Mouse (Mus musculus) heart, adult 10 weeks (tissue): Measurements from ENCODE around the gene Cmtr1. TPM values are rescaled to one million over a fixed set of nuclear protein-coding genes. Genes with fewer than 3 reads are reported as not detected.

ENCODE experiments used
- polyA plus RNA-seq: library from polyadenylated mRNA; stranded (reverse); fragments of 350-450 nt; fragmentation: Illumina TruSeq; extraction: RNeasy Lipid Tissue Mini Kit (QIAGEN cat#74804); gene quantifications from one replicate; pipeline ENCODE4 v1.2.3, GENCODE M21; 2014; ENCODE audit warnings: low read depth, low replicate concordance

The Cmtr1 gene
- polyA plus RNA-seq, result 50.6 TPM

DNA sequence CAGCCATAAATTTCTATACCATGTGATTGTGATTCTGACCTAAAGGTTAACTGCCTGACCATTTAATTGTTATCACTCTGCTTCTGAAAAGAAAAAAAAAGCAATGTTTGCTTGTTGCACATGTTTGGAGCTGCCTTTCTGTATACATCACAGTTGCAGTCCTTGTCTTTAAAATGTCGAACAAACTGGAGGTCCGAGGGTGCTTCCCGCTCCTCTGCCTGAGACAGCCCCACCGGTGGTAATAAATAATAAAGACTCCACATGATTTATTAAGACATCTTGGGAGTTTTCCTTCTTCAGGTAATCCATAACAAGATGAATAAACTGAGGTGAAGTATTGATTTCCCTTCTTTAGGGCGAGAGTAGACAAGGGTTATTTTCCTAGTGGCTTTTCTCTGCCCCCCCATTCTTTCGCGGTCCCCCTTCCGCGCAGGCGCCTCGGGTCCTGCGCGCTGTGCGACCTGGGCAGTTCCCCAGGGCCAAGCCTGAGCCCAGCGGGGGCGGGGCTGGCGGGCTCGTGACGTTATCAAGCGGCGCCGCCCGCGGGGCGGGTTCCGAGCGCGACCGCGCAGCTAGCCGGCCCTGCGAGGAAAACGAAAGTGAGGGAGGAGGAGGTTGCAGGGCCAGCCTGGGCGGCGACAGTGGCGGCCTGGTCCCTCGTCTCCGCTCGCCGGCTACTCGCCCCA, at the start of gene Cmtr1:
TSS of gene Cmtr1 (plus strand) at position 520 of the 686 bp plus-strand sequence.

DNA sequence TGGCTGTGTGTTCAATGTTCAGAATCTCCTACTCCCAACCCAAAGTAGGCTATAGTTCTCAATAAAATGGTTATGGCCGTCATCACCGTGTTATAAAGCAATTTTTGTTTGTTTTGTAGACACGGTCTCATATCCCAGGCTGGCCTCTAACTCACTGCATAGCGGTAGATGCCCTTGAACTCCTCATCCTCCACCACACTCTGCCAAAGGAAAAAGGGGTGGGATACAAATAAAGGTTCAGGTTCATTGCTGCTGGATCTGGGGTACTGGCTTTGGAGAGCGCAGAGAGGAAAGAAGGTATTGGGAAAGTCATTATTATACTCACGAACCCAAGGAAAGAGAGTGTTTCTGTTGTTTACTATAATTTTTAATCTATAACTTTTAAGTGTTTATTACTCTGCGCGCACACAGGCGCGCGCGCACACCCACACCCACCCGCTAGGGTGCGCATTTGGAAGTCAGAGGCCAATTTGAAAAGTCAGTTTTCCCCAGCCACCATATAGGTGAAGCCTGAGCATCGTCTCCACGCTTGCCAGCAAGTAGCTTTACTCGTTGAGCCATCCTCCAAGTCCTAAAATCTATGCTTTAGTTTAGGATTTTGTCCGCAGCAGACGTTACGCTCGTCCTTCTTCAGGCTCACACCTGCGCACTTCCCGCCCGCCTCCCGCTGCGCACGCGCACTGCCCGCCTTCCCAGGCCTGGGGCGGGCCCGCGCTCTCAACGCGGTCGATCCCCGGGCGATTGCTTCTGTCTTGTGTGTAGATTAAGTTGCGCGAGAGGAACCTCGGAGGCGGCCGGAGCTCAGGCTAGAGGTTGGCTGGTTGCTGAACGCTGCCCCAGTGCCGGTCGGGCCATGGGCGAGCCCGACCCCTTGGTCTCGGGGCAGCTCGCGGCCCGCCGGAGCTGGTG, 46.0 kb upstream of the Cmtr1 start, which contains the start of the genes Rnf8 and Gm28043:
TSS of gene Rnf8 (plus strand) at position 676 of the 909 bp plus-strand sequence.
TSS of gene Gm28043 (plus strand) at position 762 of the 909 bp plus-strand sequence.

DNA sequence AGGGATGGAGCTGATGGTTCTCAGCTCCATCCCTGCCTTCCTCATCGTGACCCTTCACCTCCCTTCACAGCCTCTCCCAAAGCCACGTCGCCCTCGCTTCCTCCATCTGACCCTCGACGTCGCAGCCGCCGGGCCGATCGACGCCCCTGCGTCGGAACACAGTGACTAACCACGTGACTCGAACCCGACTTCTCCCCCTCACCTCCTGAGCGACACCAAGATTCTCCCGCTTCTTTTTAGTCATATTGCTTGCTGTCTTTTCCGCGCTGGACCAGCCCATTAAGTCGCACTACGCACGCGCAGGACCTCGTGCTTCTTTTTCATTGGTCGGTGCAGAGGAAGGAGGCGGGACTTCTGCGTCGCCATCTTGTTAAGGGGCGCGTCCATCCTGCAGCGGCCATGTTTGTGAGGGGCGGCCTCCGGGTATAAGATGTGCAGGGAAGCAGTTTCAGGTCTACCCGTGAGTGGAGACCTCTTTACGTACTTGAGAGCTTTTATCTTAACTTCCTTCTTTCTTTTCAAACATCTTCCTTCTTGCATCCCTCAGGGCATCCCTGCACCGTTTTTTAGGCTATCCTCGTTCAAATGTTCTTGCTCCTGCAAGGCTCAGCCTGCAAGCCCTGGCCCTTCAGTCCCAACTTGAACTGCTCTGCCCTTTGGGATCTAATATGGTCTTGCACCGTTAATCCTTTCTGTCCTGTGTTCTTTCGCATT, 56.5 kb downstream of the Cmtr1 start, which contains the start of gene Ccdc167:
TSS of gene Ccdc167 (minus strand) at position 313 of the 714 bp plus-strand sequence.

Other genes starting within 250 kb of the Cmtr1 start
- gene Pim1, start 169.8 kb upstream of the Cmtr1 start, polyA plus RNA-seq, result 29.5 TPM
- gene Gm17657, start 111.0 kb upstream of the Cmtr1 start, polyA plus RNA-seq, result not detected
- 13.7 TPM for gene Tbc1d22b, start 110.8 kb upstream of the Cmtr1 start, polyA plus RNA-seq
- not detected for gene Tmem217, start 108.2 kb upstream of the Cmtr1 start, polyA plus RNA-seq
- gene Rnf8, start 45.8 kb upstream of the Cmtr1 start, polyA plus RNA-seq, result 23.1 TPM
- 1.7 TPM for gene Gm28043, start 45.7 kb upstream of the Cmtr1 start, polyA plus RNA-seq
- 8.6 TPM for gene Ccdc167, start 56.4 kb downstream of the Cmtr1 start, polyA plus RNA-seq